Mouse (Mus musculus) lung, adult 2 months (tissue): ENCODE measurements around the gene Rnf220.

Experiments
- CTCF ChIP-seq: fragments of 200-500 bp; IDR thresholded peaks from 2 replicates; pipeline ENCODE4 v1.5.1; 2011; ENCODE audit warnings: mild to moderate bottlenecking, low read length, control low read depth; ENCODE audit not compliant: insufficient read depth
- POLR2A ChIP-seq: fragments of 200-500 bp; IDR thresholded peaks from 2 replicates; pipeline ENCODE4 v1.6.1; 2011; ENCODE audit warnings: low read depth, mild to moderate bottlenecking, control low read depth, low read length, borderline replicate concordance; ENCODE audit errors: extremely low read depth

DNA sequence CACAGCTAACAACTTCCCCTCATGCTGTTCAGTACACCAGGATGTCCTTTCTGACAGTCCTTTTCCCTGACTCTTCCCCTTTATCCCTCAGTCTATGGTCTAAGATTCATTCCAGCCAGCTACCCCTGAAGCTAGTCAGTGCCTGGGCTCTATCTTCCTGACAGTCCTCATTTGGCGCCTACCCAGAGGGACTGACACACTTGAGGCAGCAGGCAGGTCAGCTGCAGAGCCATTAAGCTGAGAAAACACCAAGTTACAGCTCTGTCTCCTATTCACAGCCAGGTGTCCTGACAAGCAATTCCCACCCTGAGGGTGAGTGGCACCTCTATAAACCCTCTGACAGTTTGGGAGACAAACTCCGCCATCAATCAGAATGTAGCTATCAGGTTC is 217.6 kb downstream of the Rnf220 start:
- TF ChIP-seq CTCF (no peak), POLR2A (no peak)
